Mouse (Mus musculus) midbrain, embryonic 16.5 days (tissue): ENCODE measurements around the gene Gstt2. TPM values are rescaled to one million over a fixed set of nuclear protein-coding genes. Genes with fewer than 3 reads are reported as not detected.
A peak's percentile ranks its signal among the peaks of the same experiment; 100 is the strongest.

Experiments
- ATAC-seq: fragments of 200-750 bp; cut with Nextera tagmentation; 2 replicates; pipeline ENCODE4 v1.8.0; 2017; ENCODE audit warnings: moderate TSS enrichment
- H3K27ac ChIP-seq: fragments of 300-500 bp; sonication (generic); 2 replicates; pipeline ENCODE4 v1.5.1; 2014; ENCODE audit warnings: mild to moderate bottlenecking, low read length, mixed read lengths
- H3K27me3 ChIP-seq: fragments of 300-500 bp; sonication (generic); 2 replicates; pipeline ENCODE4 v1.6.1; 2014; ENCODE audit warnings: low read depth, low read length, mixed read lengths; ENCODE audit not compliant: control insufficient read depth, insufficient read depth
- H3K36me3 ChIP-seq: fragments of 300-500 bp; sonication (generic); 2 replicates; pipeline ENCODE4 v1.6.1; 2014; ENCODE audit warnings: mild to moderate bottlenecking, low read length, moderate library complexity, mixed read lengths; ENCODE audit not compliant: control insufficient read depth, insufficient read depth
- H3K4me1 ChIP-seq: fragments of 300-500 bp; sonication (generic); 2 replicates; pipeline ENCODE4 v1.6.1; 2014; ENCODE audit warnings: mild to moderate bottlenecking, low read length, mixed read lengths; ENCODE audit not compliant: control insufficient read depth, insufficient read depth
- H3K4me2 ChIP-seq: fragments of 300-500 bp; sonication (generic); 2 replicates; pipeline ENCODE4 v1.6.1; 2014; ENCODE audit warnings: mild to moderate bottlenecking, low read length, mixed read lengths
- H3K4me3 ChIP-seq: fragments of 300-500 bp; sonication (generic); 2 replicates; pipeline ENCODE4 v1.5.1; 2014; ENCODE audit warnings: low read depth, mild to moderate bottlenecking, low read length, moderate library complexity, mixed read lengths
- H3K9ac ChIP-seq: fragments of 300-500 bp; sonication (generic); 2 replicates; pipeline ENCODE4 v1.6.1; 2014; ENCODE audit warnings: low read depth, low read length, mixed read lengths
- H3K9me3 ChIP-seq: fragments of 300-500 bp; sonication (generic); replicated peaks from 2 replicates; pipeline ENCODE4 v1.6.1; 2014; ENCODE audit warnings: mild to moderate bottlenecking, low read length, mixed read lengths; ENCODE audit not compliant: control insufficient read depth, poor library complexity, severe bottlenecking
- whole genome bisulfite sequencing: fragments of 180-500 bp; shearing (Covaris S2); extraction: QIAGEN DNeasy Blood & Tissue Kit; methylation state at CpG from one replicate; pipeline ENCODE4 v1.1.7; 2014; 5-methylcytosine and 5-hydroxymethylcytosine counted together
- polyA plus RNA-seq: library from polyadenylated mRNA; unstranded; fragments of >200 nt; fragmentation: Nextera tagmentation; extraction: Ambion mirVana; gene quantifications from 2 replicates; pipeline ENCODE4 v1.2.1, GENCODE M21; 2015

Gstt2 gene
- polyA plus RNA-seq, 1 experiment from 2014 or later = 7.0 TPM

DNA sequence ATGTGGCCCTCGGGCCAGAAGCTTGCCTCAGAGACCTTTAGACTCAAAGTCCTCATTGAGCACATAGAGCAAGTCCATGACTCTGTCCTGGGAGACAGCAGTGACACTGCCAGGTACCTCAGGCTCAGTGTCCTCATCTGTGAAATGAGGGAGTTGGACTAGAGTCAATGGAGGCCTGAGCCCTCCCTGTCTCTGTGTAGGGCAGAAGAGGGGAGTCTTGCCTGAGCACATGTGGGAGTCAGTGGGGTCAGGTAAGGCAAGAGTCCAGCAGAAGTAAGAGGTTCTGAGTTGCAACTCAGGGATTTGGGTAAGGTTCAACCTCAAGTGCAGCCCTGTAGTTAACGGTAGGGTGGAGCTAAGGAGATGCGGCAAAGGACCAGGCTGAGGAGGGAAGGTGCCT is 19.8 kb upstream of the Gstt2 start:
- WGBS = 81% methylated on average over 3 of the region's 3 CpGs
- H3K27ac ChIP-seq = no peak overlapping the region
- H3K36me3 ChIP-seq = peaks cover 2% of the 10 kb centered on the region; the same call in 1 of the 2 replicates
- H3K4me3 ChIP-seq = no peak overlapping the region
- H3K4me2 ChIP-seq = no peak overlapping the region
- no peak for ATAC-seq
- H3K9me3 ChIP-seq = no peaks in the 10 kb centered on the region
- H3K27me3 ChIP-seq = no peaks in the 10 kb centered on the region
- H3K9ac ChIP-seq = no peak overlapping the region
- H3K4me1 ChIP-seq = peaks cover 27% of the 10 kb centered on the region

DNA sequence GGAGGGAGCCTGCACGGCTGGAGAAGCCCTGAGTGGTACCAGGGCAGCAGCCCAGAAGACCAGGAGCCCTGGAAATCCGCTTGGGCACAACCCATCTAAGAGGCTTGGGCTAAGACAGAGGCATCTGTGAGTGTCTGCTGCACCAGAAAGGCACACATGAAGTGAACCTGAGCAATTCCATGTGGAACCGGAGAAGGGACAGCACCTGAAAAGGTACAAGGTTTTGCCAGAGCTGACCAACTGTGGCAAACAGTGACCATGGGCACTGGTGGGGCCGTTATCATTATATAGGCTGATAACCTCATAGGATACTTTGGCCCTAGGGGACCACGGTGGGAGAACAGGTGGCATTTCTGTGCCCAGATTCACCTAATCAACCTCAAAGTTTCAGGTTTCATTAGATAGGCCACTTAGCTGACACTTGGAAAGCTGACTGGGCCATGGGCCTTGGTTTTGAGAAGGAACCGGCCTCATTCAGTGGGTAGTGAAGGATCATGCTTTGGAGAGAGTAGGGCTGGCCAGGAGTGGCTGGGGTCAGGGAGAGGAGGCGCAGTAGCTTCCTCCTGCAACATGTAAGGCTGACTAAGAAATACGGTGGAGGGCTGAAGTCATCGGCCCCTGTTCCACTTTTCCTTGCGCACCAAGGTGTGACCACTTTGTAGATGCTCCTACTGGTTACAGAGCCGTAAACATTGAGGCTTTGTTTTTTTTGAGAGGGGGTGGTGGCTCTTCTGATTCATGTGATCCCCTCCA is 19.1 kb upstream of the Gstt2 start:
- no peaks in the 10 kb centered on the region for H3K27me3 ChIP-seq
- no peak overlapping the region for H3K9ac ChIP-seq
- no peaks in the 10 kb centered on the region for H3K9me3 ChIP-seq
- H3K27ac ChIP-seq = no peak overlapping the region
- no peak overlapping the region for H3K4me2 ChIP-seq
- ATAC-seq = no peak
- H3K4me3 ChIP-seq = no peak overlapping the region
- H3K4me1 ChIP-seq = peaks cover 24% of the 10 kb centered on the region
- WGBS = 86% methylated on average over 11 of the region's 11 CpGs
- H3K36me3 ChIP-seq = peaks cover 2% of the 10 kb centered on the region; the same call in 1 of the 2 replicates

GRCm38 (mm10) chr10:75855416-75855981 is 18.3 kb upstream of the Gstt2 start:
- H3K27ac ChIP-seq = no peak overlapping the region
- WGBS = 88% methylated on average over 15 of the region's 15 CpGs
- no peak overlapping the region for H3K9ac ChIP-seq
- no peaks in the 10 kb centered on the region for H3K9me3 ChIP-seq
- ATAC-seq = no peak
- peaks cover 20% of the 10 kb centered on the region for H3K4me1 ChIP-seq
- peaks cover 2% of the 10 kb centered on the region; the same call in 1 of the 2 replicates for H3K36me3 ChIP-seq
- H3K27me3 ChIP-seq = no peaks in the 10 kb centered on the region
- H3K4me3 ChIP-seq = no peak overlapping the region
- H3K4me2 ChIP-seq = no peak overlapping the region

DNA sequence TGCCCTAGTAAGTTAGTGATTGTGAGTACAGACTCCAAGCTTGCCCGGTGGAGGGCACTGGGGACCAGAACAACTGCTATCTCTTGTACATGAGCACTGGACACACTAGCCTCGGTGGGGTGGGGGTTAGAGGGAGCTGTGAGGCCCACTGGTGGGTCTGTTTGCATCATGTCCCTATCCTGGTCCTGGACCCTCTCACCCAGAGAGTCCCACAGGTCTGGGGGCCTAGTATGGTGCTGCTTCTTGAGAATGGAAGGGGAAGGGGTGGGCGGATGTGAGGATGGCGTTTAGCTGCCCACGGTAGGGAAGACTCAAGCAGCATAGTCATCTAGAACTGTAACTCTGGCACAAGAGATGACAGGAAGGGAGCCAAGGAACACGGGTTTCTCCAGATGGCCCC is 17.6 kb upstream of the Gstt2 start:
- Histone ChIP-seq H3K27ac (no peak overlapping the region), H3K4me3 (no peak overlapping the region), H3K9me3 (no peaks in the 10 kb centered on the region), H3K4me2 (no peak overlapping the region), H3K4me1 (peaks cover 17% of the 10 kb centered on the region), H3K9ac (no peak overlapping the region), H3K36me3 (peaks cover 2% of the 10 kb centered on the region; the same call in 1 of the 2 replicates), H3K27me3 (no peaks in the 10 kb centered on the region)
- WGBS = 89% methylated on average over 6 of the region's 6 CpGs
- ATAC-seq = no peak

DNA sequence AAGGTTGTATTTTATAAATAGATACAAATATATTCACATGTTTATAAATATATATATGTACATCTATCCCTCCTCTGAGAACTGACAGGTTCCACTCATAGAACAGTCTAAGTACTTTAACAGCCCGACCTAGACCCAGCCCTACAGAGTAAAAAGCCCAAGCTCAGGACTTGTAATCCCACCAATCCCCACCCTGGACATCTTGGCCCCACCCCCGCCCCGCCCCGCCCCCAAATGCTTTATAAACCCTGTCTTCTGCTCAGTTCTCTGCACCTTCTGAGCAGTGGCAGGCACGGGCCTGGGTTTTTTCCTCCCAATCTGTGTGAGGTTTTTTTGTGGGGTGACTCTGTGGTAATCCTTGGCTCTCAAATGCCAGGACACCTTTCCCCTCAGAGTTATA is 16.9 kb upstream of the Gstt2 start:
- no peak overlapping the region for H3K4me3 ChIP-seq
- no peaks in the 10 kb centered on the region for H3K9me3 ChIP-seq
- H3K9ac ChIP-seq = no peak overlapping the region
- no peak overlapping the region for H3K4me2 ChIP-seq
- 45% methylated on average over 5 of the region's 5 CpGs for WGBS
- no peaks in the 10 kb centered on the region for H3K27me3 ChIP-seq
- H3K27ac ChIP-seq = no peak overlapping the region
- peaks cover 17% of the 10 kb centered on the region for H3K4me1 ChIP-seq
- peaks cover 2% of the 10 kb centered on the region; the same call in 1 of the 2 replicates for H3K36me3 ChIP-seq
- ATAC-seq = no peak; the same call in 1 of the 2 replicates

- 18% methylated on average over 10 of the region's 10 CpGs for WGBS
Observed at GRCm38 (mm10) chr10:75853452-75853851, 16.2 kb upstream of the Gstt2 start.

DNA sequence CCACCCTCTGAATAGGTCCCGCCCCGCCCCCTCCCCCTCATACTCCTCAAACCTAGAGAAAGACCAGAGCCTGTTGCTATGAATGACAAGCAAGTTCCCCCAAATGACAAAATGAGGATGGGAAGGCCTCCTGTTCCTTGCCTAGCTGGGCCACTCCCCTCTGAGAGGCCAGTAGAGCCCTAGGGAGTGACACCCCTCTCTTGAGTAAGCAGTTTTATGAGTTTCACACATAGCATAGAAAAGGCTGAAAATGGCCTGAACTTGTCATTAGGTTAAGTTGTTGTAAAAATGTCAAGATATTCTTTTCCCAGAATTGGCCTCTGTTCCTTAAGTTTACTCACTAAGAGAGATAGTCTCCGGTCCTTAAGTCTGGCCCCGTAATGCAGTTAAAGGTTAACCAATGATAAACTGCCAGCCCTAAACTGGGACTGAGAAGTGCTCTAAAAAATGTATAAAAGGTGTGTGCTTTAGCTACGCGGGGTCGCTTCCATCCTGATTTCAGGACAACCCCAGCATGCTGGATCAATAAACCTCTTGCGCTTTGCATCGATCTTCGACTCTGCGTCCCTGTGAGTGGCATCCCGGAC is 15.4 kb upstream of the Gstt2 start:
- WGBS = 97% methylated on average over 12 of the region's 12 CpGs
- no peak overlapping the region for H3K9ac ChIP-seq
- H3K36me3 ChIP-seq = 0 out of 2 replicates have a peak, but pooled peaks cover 2% of the 10 kb centered on the region
- no peaks in the 10 kb centered on the region for H3K9me3 ChIP-seq
- no peak overlapping the region for H3K4me2 ChIP-seq
- peaks cover 5% of the 10 kb centered on the region; the same call in 1 of the 2 replicates for H3K4me1 ChIP-seq
- no peak overlapping the region for H3K4me3 ChIP-seq
- H3K27ac ChIP-seq = no peak overlapping the region
- H3K27me3 ChIP-seq = no peaks in the 10 kb centered on the region
- no peak for ATAC-seq

More at GRCm38 (mm10) chr10:75853452-75853851, 16.2 kb upstream of the Gstt2 start:
- H3K4me3 ChIP-seq = no peak overlapping the region
- peaks cover 2% of the 10 kb centered on the region; the same call in 1 of the 2 replicates for H3K36me3 ChIP-seq
- no peak overlapping the region for H3K9ac ChIP-seq
- H3K9me3 ChIP-seq = no peaks in the 10 kb centered on the region
- peak; percentile 47; the same call in 1 of the 2 replicates for ATAC-seq
- H3K27ac ChIP-seq = no peak overlapping the region
- H3K4me1 ChIP-seq = peaks cover 11% of the 10 kb centered on the region
- no peaks in the 10 kb centered on the region for H3K27me3 ChIP-seq
- H3K4me2 ChIP-seq = no peak overlapping the region

GRCm38 (mm10) chr10:75851681-75852080 is 14.5 kb upstream of the Gstt2 start:
- H3K9ac ChIP-seq = no peak overlapping the region
- WGBS = 38% methylated on average over 3 of the region's 3 CpGs
- H3K27me3 ChIP-seq = no peaks in the 10 kb centered on the region
- no peak for ATAC-seq
- no peak overlapping the region for H3K4me3 ChIP-seq
- no peak overlapping the region for H3K4me2 ChIP-seq
- no peaks in the 10 kb centered on the region for H3K36me3 ChIP-seq
- peaks cover 5% of the 10 kb centered on the region; the same call in 1 of the 2 replicates for H3K4me1 ChIP-seq
- H3K9me3 ChIP-seq = no peaks in the 10 kb centered on the region
- no peak overlapping the region for H3K27ac ChIP-seq

DNA sequence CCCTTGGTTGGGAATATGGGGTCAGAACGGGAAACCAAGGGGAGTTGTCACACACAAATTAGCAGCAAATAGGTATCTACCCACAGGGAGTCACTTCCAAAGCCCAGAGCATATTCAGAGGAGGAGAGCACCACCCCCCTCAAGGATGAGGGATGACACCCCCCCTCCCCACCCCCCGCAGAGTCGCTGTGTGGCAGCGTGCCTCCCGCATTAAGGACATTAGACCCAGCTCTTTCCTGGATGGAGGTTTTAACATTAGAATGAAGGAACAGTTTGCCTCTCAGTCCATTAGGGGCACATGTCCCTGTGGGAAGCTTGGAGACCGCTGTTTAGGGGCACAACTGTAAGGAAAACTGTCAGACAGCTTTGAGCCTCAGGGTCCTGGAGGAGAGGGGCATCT is 13.9 kb upstream of the Gstt2 start:
- no peak for ATAC-seq
- no peak overlapping the region for H3K4me3 ChIP-seq
- WGBS = 3% methylated on average over 6 of the region's 6 CpGs
- no peaks in the 10 kb centered on the region for H3K36me3 ChIP-seq
- peaks cover 5% of the 10 kb centered on the region; the same call in 1 of the 2 replicates for H3K4me1 ChIP-seq
- H3K9me3 ChIP-seq = no peaks in the 10 kb centered on the region
- no peaks in the 10 kb centered on the region for H3K27me3 ChIP-seq
- no peak overlapping the region for H3K9ac ChIP-seq
- H3K27ac ChIP-seq = no peak overlapping the region
- no peak overlapping the region for H3K4me2 ChIP-seq
